Mouse (Mus musculus) neural tube, embryonic 11.5 days (tissue): ENCODE results near the gene Dgat2l6. TPM values are rescaled to one million over a fixed set of nuclear protein-coding genes. Genes with fewer than 3 reads are reported as not detected.

Experiments
- ATAC-seq: fragments of 200-750 bp; cut with Nextera tagmentation; 2 replicates; pipeline ENCODE4 v1.8.0; 2017; ENCODE audit warnings: moderate number of reproducible peaks, mild to moderate bottlenecking, moderate TSS enrichment, moderate library complexity; ENCODE audit not compliant: insufficient read depth, low FRiP score, low TSS enrichment
- DNase-seq: peaks from one replicate; pipeline ENCODE4 v3.0.0-alpha.2; 2015; ENCODE audit warnings: low spot score
- H3K27ac ChIP-seq: fragments of 300-500 bp; sonication (generic); 2 replicates; pipeline ENCODE4 v1.5.1; 2014; ENCODE audit warnings: low read depth, mild to moderate bottlenecking, low read length
- H3K27me3 ChIP-seq: fragments of 300-500 bp; sonication (generic); 2 replicates; pipeline ENCODE4 v1.6.1; 2014; ENCODE audit warnings: mild to moderate bottlenecking, low read length, mixed read lengths; ENCODE audit not compliant: control insufficient read depth, insufficient read depth
- H3K36me3 ChIP-seq: fragments of 300-500 bp; sonication (generic); 2 replicates; pipeline ENCODE4 v1.6.1; 2014; ENCODE audit warnings: mild to moderate bottlenecking, low read length, moderate library complexity, mixed read lengths; ENCODE audit not compliant: control insufficient read depth, insufficient read depth
- H3K4me1 ChIP-seq: fragments of 300-500 bp; sonication (generic); 2 replicates; pipeline ENCODE4 v1.6.1; 2014; ENCODE audit warnings: low read length, mixed read lengths; ENCODE audit not compliant: control insufficient read depth, insufficient read depth
- H3K4me2 ChIP-seq: fragments of 300-500 bp; sonication (generic); 2 replicates; pipeline ENCODE4 v1.6.1; 2014; ENCODE audit warnings: low read depth, mild to moderate bottlenecking, moderate library complexity
- H3K4me3 ChIP-seq: fragments of 300-500 bp; sonication (generic); 2 replicates; pipeline ENCODE4 v1.5.1; 2014; ENCODE audit warnings: low read depth, low read length
- H3K9ac ChIP-seq: fragments of 300-500 bp; sonication (generic); 2 replicates; pipeline ENCODE4 v1.6.1; 2014; ENCODE audit warnings: mild to moderate bottlenecking, low read length
- H3K9me3 ChIP-seq: fragments of 300-500 bp; sonication (generic); 2 replicates; pipeline ENCODE4 v1.6.1; 2016; ENCODE audit warnings: low read length; ENCODE audit not compliant: control insufficient read depth
- WGBS: fragments of 180-500 bp; shearing (Covaris S2); extraction: QIAGEN DNeasy Blood & Tissue Kit; methylation state at CpG from one replicate; pipeline ENCODE4 v1.1.7; 2014; 5-methylcytosine and 5-hydroxymethylcytosine counted together
- polyA plus RNA-seq: library from polyadenylated mRNA; unstranded; fragments of >200 nt; fragmentation: Nextera tagmentation; extraction: Ambion mirVana; gene quantifications from 2 replicates; pipeline ENCODE4 v1.2.1, GENCODE M21; 2014

The Dgat2l6 gene
- polyA plus RNA-seq, 1 experiment from 2014 or later, result not detected

DNA sequence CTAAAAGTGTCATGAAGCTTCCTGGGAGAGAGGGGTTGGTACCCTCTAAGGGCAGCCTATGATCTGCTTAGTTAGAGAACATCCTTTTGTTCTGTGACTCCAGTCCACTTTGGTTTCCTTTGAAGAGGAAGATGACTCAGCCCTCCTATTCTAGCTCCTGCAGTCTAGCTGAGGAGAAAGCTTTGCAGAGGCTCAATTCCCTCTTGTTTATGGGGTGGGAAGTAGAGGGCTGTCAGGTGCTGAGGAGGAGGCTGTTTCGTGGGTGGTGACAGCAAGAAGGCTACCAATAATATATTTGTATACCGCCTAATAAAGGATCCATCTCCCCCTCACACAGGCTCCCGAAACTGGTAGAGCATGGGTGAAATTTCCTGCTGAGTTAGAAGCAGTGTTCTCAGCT is 8.0 kb upstream of the Dgat2l6 start:
- H3K4me1 ChIP-seq, result no peaks in the 10 kb centered on the region
- ATAC-seq (no peak), DNase-seq (no peak)
- no peak overlapping the region for H3K27ac ChIP-seq
- WGBS, result 86% methylated on average over 3 of the region's 3 CpGs
- no peak overlapping the region for H3K9ac ChIP-seq
- no peaks in the 10 kb centered on the region for H3K36me3 ChIP-seq
- no peaks in the 10 kb centered on the region for H3K9me3 ChIP-seq
- H3K4me2 ChIP-seq, result no peak overlapping the region
- H3K27me3 ChIP-seq, result 0 out of 2 replicates have a peak, but pooled peaks cover 2% of the 10 kb centered on the region
- H3K4me3 ChIP-seq, result no peak overlapping the region

DNA sequence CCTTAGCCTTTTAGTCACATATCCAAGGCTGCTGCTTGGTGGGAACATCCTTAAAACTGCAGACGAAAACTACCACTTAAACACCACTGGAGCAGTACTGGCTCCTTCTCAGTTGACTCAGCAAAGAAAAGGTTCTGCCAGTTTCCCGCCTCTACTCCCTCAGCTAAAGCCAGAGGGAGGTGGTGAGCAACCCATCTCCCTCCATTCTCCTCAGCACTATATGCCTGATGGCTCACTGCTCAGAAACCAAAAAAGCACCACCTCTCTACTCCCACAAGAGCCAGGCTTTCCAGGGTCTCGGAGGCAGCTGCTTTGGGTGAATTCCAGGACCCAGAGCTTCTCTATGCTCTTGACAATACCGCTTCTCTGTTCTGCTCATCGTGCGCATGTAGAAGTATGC is 7.0 kb upstream of the Dgat2l6 start:
- Histone ChIP-seq H3K27ac (no peak overlapping the region), H3K9me3 (no peaks in the 10 kb centered on the region), H3K36me3 (no peaks in the 10 kb centered on the region), H3K4me2 (no peak overlapping the region), H3K4me3 (no peak overlapping the region), H3K9ac (no peak overlapping the region), H3K4me1 (no peaks in the 10 kb centered on the region), H3K27me3 (0 out of 2 replicates have a peak, but pooled peaks cover 2% of the 10 kb centered on the region)
- DNase-seq, result no peak
- 88% methylated on average over 6 of the region's 6 CpGs for WGBS
- ATAC-seq, result no peak

DNA sequence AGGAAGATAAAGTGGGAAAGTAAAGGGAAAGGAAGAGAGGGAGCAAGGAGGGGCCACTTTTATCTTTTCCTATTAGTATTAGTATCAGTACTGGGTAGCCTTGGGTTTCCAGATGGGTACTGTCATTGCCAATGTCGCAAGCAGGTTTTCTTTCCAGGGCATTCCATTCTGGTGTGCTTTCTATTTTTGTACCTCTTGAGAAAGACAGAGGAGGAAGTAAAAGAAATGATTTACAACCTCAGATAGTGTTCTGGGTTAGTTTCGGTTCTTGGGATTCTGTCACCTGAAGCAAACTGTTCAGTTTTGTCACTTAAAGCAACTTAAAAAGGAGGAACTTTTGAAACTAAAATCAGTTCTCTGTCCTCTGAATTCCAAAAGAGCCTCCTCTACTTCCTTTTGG is 6.1 kb upstream of the Dgat2l6 start:
- no peak overlapping the region for H3K4me3 ChIP-seq
- WGBS, result 93% methylated on average over 2 of the region's 2 CpGs
- H3K36me3 ChIP-seq, result no peaks in the 10 kb centered on the region
- no peak overlapping the region for H3K9ac ChIP-seq
- 0 out of 2 replicates have a peak, but pooled peaks cover 2% of the 10 kb centered on the region for H3K27me3 ChIP-seq
- no peak for DNase-seq
- H3K27ac ChIP-seq, result no peak overlapping the region
- no peaks in the 10 kb centered on the region for H3K4me1 ChIP-seq
- H3K9me3 ChIP-seq, result no peaks in the 10 kb centered on the region
- no peak overlapping the region for H3K4me2 ChIP-seq
- no peak for ATAC-seq

DNA sequence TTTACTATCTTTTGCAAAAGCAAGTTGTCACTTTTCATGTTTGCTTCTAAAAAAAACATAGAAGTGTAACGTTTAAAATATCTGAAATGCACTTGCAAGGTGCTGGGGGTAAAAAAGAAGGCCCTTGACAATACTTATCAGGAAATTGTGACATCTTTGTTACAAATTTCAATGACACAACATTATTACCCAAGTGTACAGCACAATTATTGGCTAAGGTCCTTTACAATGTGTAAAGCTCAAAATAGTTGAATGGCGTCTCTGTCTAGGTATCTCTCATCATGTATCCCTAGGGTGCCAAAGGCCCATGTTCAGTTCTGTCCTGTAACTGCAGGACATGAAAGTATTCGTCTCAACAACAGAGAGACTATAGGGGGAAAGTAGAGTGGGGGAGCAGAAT is 31.4 kb downstream of the Dgat2l6 start:
- DNase-seq (no peak), ATAC-seq (no peak)
- Histone ChIP-seq H3K9me3 (no peaks in the 10 kb centered on the region), H3K9ac (no peak overlapping the region), H3K27me3 (no peaks in the 10 kb centered on the region), H3K36me3 (no peaks in the 10 kb centered on the region), H3K4me2 (no peak overlapping the region), H3K4me1 (no peaks in the 10 kb centered on the region), H3K27ac (no peak overlapping the region), H3K4me3 (no peak overlapping the region)
- 73% methylated on average over 3 of the region's 3 CpGs for WGBS

DNA sequence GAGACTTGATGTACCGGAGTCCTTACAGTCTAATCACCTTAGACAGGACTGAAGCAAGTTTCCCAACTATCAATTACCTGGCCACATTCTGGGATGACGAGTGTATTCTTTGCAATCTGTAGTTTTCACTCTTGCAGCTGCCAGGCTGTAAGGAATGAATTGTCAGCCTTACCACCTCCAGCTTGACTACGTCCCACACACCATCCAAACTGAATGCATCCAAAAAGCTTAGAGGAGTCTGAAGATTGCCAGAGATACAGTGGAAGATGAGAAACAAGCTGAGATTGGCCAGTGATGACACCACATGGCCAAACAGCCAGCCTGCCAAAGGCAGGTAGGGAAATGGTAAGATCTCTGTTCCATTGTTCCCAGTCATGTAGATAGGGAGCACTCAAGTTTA is 41.1 kb downstream of the Dgat2l6 start:
- Histone ChIP-seq H3K27ac (no peak overlapping the region), H3K4me3 (no peak overlapping the region), H3K4me1 (no peaks in the 10 kb centered on the region), H3K27me3 (no peaks in the 10 kb centered on the region), H3K9ac (no peak overlapping the region), H3K36me3 (no peaks in the 10 kb centered on the region), H3K9me3 (no peaks in the 10 kb centered on the region), H3K4me2 (no peak overlapping the region)
- 78% methylated on average over 3 of the region's 3 CpGs for WGBS
- ATAC-seq (no peak), DNase-seq (no peak)

DNA sequence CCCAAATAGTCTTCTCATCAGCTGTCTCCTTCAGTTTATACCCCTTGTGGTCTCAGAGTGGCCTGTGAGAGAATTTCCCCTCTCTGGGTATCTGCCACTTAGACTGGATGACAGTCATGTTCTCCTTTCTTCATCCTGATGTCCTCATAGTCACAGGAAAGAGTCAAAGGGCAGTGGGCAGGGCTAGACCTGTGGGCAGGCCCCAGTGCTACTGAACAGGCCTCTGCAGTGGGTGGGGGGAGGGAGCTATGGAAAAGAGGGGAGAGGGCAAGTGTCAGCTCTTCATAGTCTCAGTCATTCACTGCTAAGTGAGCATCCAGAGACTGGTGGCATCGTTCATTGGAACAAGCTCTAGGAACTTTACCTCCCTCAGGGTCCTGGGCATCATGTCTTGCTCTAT is 47.3 kb downstream of the Dgat2l6 start, which contains the start of gene Awat1:
Gene Awat1, plus strand, starts transcription at position 301 of the 400 bp plus-strand sequence.
- DNase-seq (no peak), ATAC-seq (no peak)
- Histone ChIP-seq H3K9ac (no peak within 1 kb of the TSS), H3K9me3 (no peaks in the 10 kb centered on the region), H3K4me2 (no peak within 1 kb of the TSS), H3K4me3 (no peak within 1 kb of the TSS), H3K27me3 (no peaks in the 10 kb centered on the region), H3K4me1 (no peaks in the 10 kb centered on the region), H3K27ac (no peak within 1 kb of the TSS), H3K36me3 (no peaks in the 10 kb centered on the region)
- WGBS, result 76% methylated on average over 1 of the region's 1 CpGs

DNA sequence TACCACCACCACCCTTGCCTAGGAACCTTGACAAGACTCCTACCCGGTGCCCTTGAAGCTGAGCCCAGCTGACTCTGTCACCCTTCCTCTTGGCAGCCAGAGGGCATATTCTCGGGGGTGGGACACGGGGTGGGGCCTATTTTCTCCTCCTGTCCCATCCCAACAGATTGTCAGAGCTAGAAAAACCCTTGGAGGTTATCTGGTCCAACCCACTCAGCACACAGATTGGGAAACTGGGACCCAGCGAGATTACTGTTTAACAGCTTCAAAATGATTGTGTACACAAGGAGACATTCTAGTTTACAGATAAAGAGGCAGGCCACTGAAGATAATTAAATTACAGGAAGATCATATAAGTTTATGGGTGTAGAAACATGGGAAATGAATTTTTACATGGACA is 70.2 kb downstream of the Dgat2l6 start, which contains the start of gene P2ry4:
Gene P2ry4, minus strand, starts transcription at position 79 of the 400 bp plus-strand sequence.
- Histone ChIP-seq H3K4me3 (no peak within 1 kb of the TSS), H3K9ac (no peak within 1 kb of the TSS), H3K27ac (no peak within 1 kb of the TSS), H3K4me1 (no peaks in the 10 kb centered on the region), H3K4me2 (no peak within 1 kb of the TSS), H3K27me3 (no peaks in the 10 kb centered on the region), H3K36me3 (no peaks in the 10 kb centered on the region), H3K9me3 (no peaks in the 10 kb centered on the region)
- DNase-seq (no peak), ATAC-seq (no peak)
- WGBS, result 70% methylated on average over 4 of the region's 4 CpGs

Other genes starting within 250 kb of the Dgat2l6 start
- not detected in 2 replicates for gene Otud6a, start 95.8 kb upstream of the Dgat2l6 start, polyA plus RNA-seq
- 0.53 and 0.73 TPM in 2 replicates for gene Awat2, start 82.1 kb upstream of the Dgat2l6 start, polyA plus RNA-seq
- gene Igbp1, start 30.5 kb upstream of the Dgat2l6 start, polyA plus RNA-seq, result 39.8 and 44.8 TPM in 2 replicates
- gene Awat1, start 47.4 kb downstream of the Dgat2l6 start, polyA plus RNA-seq, result not detected in 2 replicates
- not detected in 2 replicates for gene P2ry4, start 70.0 kb downstream of the Dgat2l6 start, polyA plus RNA-seq
- not detected in 2 replicates for gene Arr3, start 80.7 kb downstream of the Dgat2l6 start, polyA plus RNA-seq
- gene Kif4, start 100.9 kb downstream of the Dgat2l6 start, polyA plus RNA-seq, result 42.1 and 42.3 TPM in 2 replicates
- 130 and 134 TPM in 2 replicates for gene Pdzd11, start 101.7 kb downstream of the Dgat2l6 start, polyA plus RNA-seq
- 7.0 and 8.0 TPM in 2 replicates for gene Gdpd2, start 205.0 kb downstream of the Dgat2l6 start, polyA plus RNA-seq
- 4.8 and 5.1 TPM in 2 replicates for gene Dlg3, start 242.9 kb downstream of the Dgat2l6 start, polyA plus RNA-seq